17 mouse cellular contexts compared by ENCODE assay signal in genomic region chr3:152353434-152354177, GRCm38 (mm10). TPM values are rescaled to one million over a fixed set of nuclear protein-coding genes. Genes with fewer than 3 reads are reported as not detected.
DNase-seq lines count a peak whose midpoint lies in the region; ATAC-seq and TF ChIP-seq lines count a peak whose summit lies in the region.
"Had no signal": no experiment of that assay in that cellular context is flagged by ENCODE, and none has a peak within 500 bp of the region (broad histone marks: within the 10 kb centered on the region; RNA-seq: fewer than 3 reads in every experiment).

No protein-coding gene starts in this region.

- no peaks in the 10 kb centered on the region for H3K27me3 ChIP-seq in hindbrain, embryonic 12.5 days
- H3K27me3 ChIP-seq in hindbrain, embryonic 11.5 days (ENCODE audit: control insufficient read depth, insufficient read depth, low read length): no peaks in the 10 kb centered on the region
- no peaks in the 10 kb centered on the region for H3K27me3 ChIP-seq in neural tube, embryonic 13.5 days
- H3K27me3 ChIP-seq in limb, embryonic 14.5 days (ENCODE audit: control insufficient read depth, insufficient read depth, low read length): no peaks in the 10 kb centered on the region
- H3K27me3 ChIP-seq in stomach, postnatal 0 days (ENCODE audit: control insufficient read depth, insufficient read depth, low read length): no peaks in the 10 kb centered on the region
- no peaks in the 10 kb centered on the region for H3K27me3 ChIP-seq in forebrain, embryonic 16.5 days (replicated peaks; ENCODE audit: control insufficient read depth, insufficient read depth, low read length)
- H3K27me3 ChIP-seq: heart, embryonic 13.5 days; kidney, embryonic 15.5 days; liver, embryonic 15.5 days had no signal

- H3K9me3 ChIP-seq in hindbrain, embryonic 12.5 days (replicated peaks): no peaks in the 10 kb centered on the region
- no peaks in the 10 kb centered on the region for H3K9me3 ChIP-seq in hindbrain, embryonic 11.5 days (ENCODE audit: control insufficient read depth, low read length)
- H3K9me3 ChIP-seq in neural tube, embryonic 13.5 days: no peaks in the 10 kb centered on the region
- no peaks in the 10 kb centered on the region for H3K9me3 ChIP-seq in limb, embryonic 14.5 days (ENCODE audit: control insufficient read depth, low read length)
- no peaks in the 10 kb centered on the region for H3K9me3 ChIP-seq in stomach, postnatal 0 days (ENCODE audit: control insufficient read depth, low read length)
- H3K9me3 ChIP-seq in forebrain, embryonic 16.5 days (ENCODE audit: control insufficient read depth, low read length): no peaks in the 10 kb centered on the region
- H3K9me3 ChIP-seq: heart, embryonic 13.5 days; kidney, embryonic 15.5 days; liver, embryonic 15.5 days had no signal

- TF ChIP-seq EP300 in stomach, postnatal 0 days (optimal IDR thresholded peaks at IDR 0.05): no peak

- no peak overlapping the region for H3K9ac ChIP-seq in hindbrain, embryonic 12.5 days
- H3K9ac ChIP-seq in hindbrain, embryonic 11.5 days (ENCODE audit: low read depth, low read length): no peak overlapping the region
- H3K9ac ChIP-seq in neural tube, embryonic 13.5 days: no peak overlapping the region
- no peak overlapping the region for H3K9ac ChIP-seq in limb, embryonic 14.5 days (ENCODE audit: low read depth, low read length, severe bottlenecking)
- no peak overlapping the region for H3K9ac ChIP-seq in stomach, postnatal 0 days (ENCODE audit: low read length)
- no peak overlapping the region for H3K9ac ChIP-seq in forebrain, embryonic 16.5 days (replicated peaks; ENCODE audit: low read depth, low read length)
- H3K9ac ChIP-seq: heart, embryonic 13.5 days; kidney, embryonic 15.5 days; liver, embryonic 15.5 days had no signal

- DNase-seq in hindbrain, embryonic 11.5 days (ENCODE audit: low spot score): no peak
- DNase-seq in neural tube, embryonic 10.5 days (ENCODE audit: extremely low spot score, low spot score): no peak
- DNase-seq in limb, embryonic 14.5 days (ENCODE audit: low spot score): peak; percentile 9
- DNase-seq in stomach, postnatal 0 days (ENCODE audit: low spot score): no peak
- no peak for DNase-seq in T-cell, adult 2 months (ENCODE audit: low spot score)
- DNase-seq: cerebellum, postnatal 25 days; heart, adult 11 months; left cerebral cortex, postnatal 4 days; right cerebral cortex, postnatal 4 days; thymus, postnatal 36 days had no signal

- H3K4me1 ChIP-seq in hindbrain, embryonic 12.5 days: peaks cover 21% of the 10 kb centered on the region
- H3K4me1 ChIP-seq in hindbrain, embryonic 11.5 days (replicated peaks; ENCODE audit: control insufficient read depth, insufficient read depth, low read length): no peaks in the 10 kb centered on the region
- peaks cover 72% of the 10 kb centered on the region for H3K4me1 ChIP-seq in neural tube, embryonic 13.5 days (replicated peaks)
- H3K4me1 ChIP-seq in limb, embryonic 14.5 days (ENCODE audit: control insufficient read depth, insufficient read depth, low read length): peaks cover 19% of the 10 kb centered on the region
- H3K4me1 ChIP-seq in stomach, postnatal 0 days (replicated peaks; ENCODE audit: control insufficient read depth, insufficient read depth): no peaks in the 10 kb centered on the region
- H3K4me1 ChIP-seq in forebrain, embryonic 16.5 days (replicated peaks; ENCODE audit: control insufficient read depth, insufficient read depth, low read length): no peaks in the 10 kb centered on the region; the same call in 1 of the 2 replicates

- H3K4me3 ChIP-seq in hindbrain, embryonic 12.5 days: no peak overlapping the region
- no peak overlapping the region for H3K4me3 ChIP-seq in hindbrain, embryonic 11.5 days (ENCODE audit: low read depth, low read length)
- no peak overlapping the region for H3K4me3 ChIP-seq in neural tube, embryonic 13.5 days
- H3K4me3 ChIP-seq in limb, embryonic 14.5 days (replicated peaks; ENCODE audit: low read length): no peak overlapping the region
- no peak overlapping the region for H3K4me3 ChIP-seq in stomach, postnatal 0 days (ENCODE audit: low read depth, low read length)
- H3K4me3 ChIP-seq in forebrain, embryonic 16.5 days (replicated peaks; ENCODE audit: low read length): no peak overlapping the region
- H3K4me3 ChIP-seq: heart, embryonic 13.5 days; kidney, embryonic 15.5 days; liver, embryonic 15.5 days had no signal

- TF ChIP-seq CTCF in stomach, postnatal 0 days (IDR thresholded peaks at IDR 0.05; ENCODE audit: low read depth): 0 out of 2 replicates have a peak, but pooled peaks have one; percentile 9

- no peak for TF ChIP-seq POLR2A in limb, embryonic 14.5 days (IDR thresholded peaks at IDR 0.05; ENCODE audit: borderline replicate concordance, extremely low read depth, insufficient read depth, insufficient read length)

- no peak overlapping the region for H3K27ac ChIP-seq in hindbrain, embryonic 12.5 days
- H3K27ac ChIP-seq in hindbrain, embryonic 11.5 days (ENCODE audit: low read depth, low read length): no peak overlapping the region
- peak overlapping the region; percentile 23 for H3K27ac ChIP-seq in neural tube, embryonic 13.5 days (replicated peaks)
- H3K27ac ChIP-seq in limb, embryonic 14.5 days (replicated peaks; ENCODE audit: low read depth, low read length): no peak overlapping the region
- H3K27ac ChIP-seq in stomach, postnatal 0 days (replicated peaks): no peak overlapping the region
- no peak overlapping the region for H3K27ac ChIP-seq in forebrain, embryonic 16.5 days (ENCODE audit: low read length)
- H3K27ac ChIP-seq: heart, embryonic 13.5 days; kidney, embryonic 15.5 days had no signal

- no peak overlapping the region for H3K4me2 ChIP-seq in hindbrain, embryonic 12.5 days (replicated peaks)
- no peak overlapping the region for H3K4me2 ChIP-seq in hindbrain, embryonic 11.5 days (replicated peaks; ENCODE audit: low read depth, low read length)
- H3K4me2 ChIP-seq in neural tube, embryonic 13.5 days: no peak overlapping the region
- no peak overlapping the region for H3K4me2 ChIP-seq in limb, embryonic 14.5 days (replicated peaks; ENCODE audit: low read depth, low read length, severe bottlenecking)
- H3K4me2 ChIP-seq in stomach, postnatal 0 days (replicated peaks; ENCODE audit: low read depth): no peak overlapping the region
- H3K4me2 ChIP-seq in forebrain, embryonic 16.5 days (ENCODE audit: low read length): no peak overlapping the region
- H3K4me2 ChIP-seq: heart, embryonic 13.5 days; kidney, embryonic 15.5 days; liver, embryonic 15.5 days had no signal

- 74% methylated on average over 10 of the region's 10 CpGs for WGBS in hindbrain, embryonic 12.5 days
- 81% methylated on average over 10 of the region's 10 CpGs for WGBS in hindbrain, embryonic 11.5 days
- WGBS in neural tube, embryonic 13.5 days: 51% methylated on average over 10 of the region's 10 CpGs
- 46% methylated on average over 10 of the region's 10 CpGs for WGBS in limb, embryonic 14.5 days
- WGBS in stomach, postnatal 0 days: 57% methylated on average over 10 of the region's 10 CpGs
- WGBS in forebrain, embryonic 16.5 days: 72% methylated on average over 10 of the region's 10 CpGs

- ATAC-seq in hindbrain, embryonic 12.5 days (ENCODE audit: low FRiP score): 0 out of 2 replicates have a peak, but pooled peaks have one; percentile 49
- no peak for ATAC-seq in hindbrain, embryonic 11.5 days (ENCODE audit: low FRiP score)
- ATAC-seq in neural tube, embryonic 13.5 days (ENCODE audit: low read depth): peak; percentile 25; the same call in 1 of the 2 replicates
- ATAC-seq in limb, embryonic 14.5 days (ENCODE audit: low FRiP score, low read depth): peak; percentile 74; the same call in 1 of the 2 replicates
- ATAC-seq in stomach, postnatal 0 days (ENCODE audit: low FRiP score, low TSS enrichment): no peak
- ATAC-seq in forebrain, embryonic 16.5 days: no peak
- ATAC-seq: lung, postnatal 0 days had no signal

- 0 out of 2 replicates have a peak, but pooled peaks cover 2% of the 10 kb centered on the region for H3K36me3 ChIP-seq in hindbrain, embryonic 12.5 days
- no peaks in the 10 kb centered on the region for H3K36me3 ChIP-seq in hindbrain, embryonic 11.5 days (ENCODE audit: control insufficient read depth, insufficient read depth, low read length)
- peaks cover 2% of the 10 kb centered on the region; the same call in 1 of the 2 replicates for H3K36me3 ChIP-seq in neural tube, embryonic 13.5 days
- H3K36me3 ChIP-seq in limb, embryonic 14.5 days (ENCODE audit: control insufficient read depth, insufficient read depth, low read length): 0 out of 2 replicates have a peak, but pooled peaks cover 5% of the 10 kb centered on the region
- no peaks in the 10 kb centered on the region for H3K36me3 ChIP-seq in stomach, postnatal 0 days (ENCODE audit: control insufficient read depth, insufficient read depth, low read length)
- H3K36me3 ChIP-seq in forebrain, embryonic 16.5 days (ENCODE audit: control insufficient read depth, insufficient read depth): no peaks in the 10 kb centered on the region
- H3K36me3 ChIP-seq: kidney, embryonic 15.5 days had no signal

RNA-seq across cellular contexts. Expression of gene Usp33, which starts 7.3 kb away (rescaled TPM):
- 78.7 and 87.7 TPM in 2 replicates for polyA plus RNA-seq in hindbrain, embryonic 12.5 days (2016; fragmentation: Nextera tagmentation; extraction: Ambion mirVana)
- polyA plus RNA-seq in hindbrain, embryonic 11.5 days (2014; fragmentation: Nextera tagmentation; extraction: Ambion mirVana): 73.6 and 74.8 TPM in 2 replicates
- polyA plus RNA-seq in neural tube, embryonic 13.5 days (2015; fragmentation: Nextera tagmentation; extraction: Ambion mirVana): 87.9 and 104 TPM in 2 replicates
- 44.0 and 54.9 TPM in 2 replicates for polyA plus RNA-seq in limb, embryonic 14.5 days (2012; rRNA removed)
- 44.9 and 50.9 TPM in 2 replicates for polyA plus RNA-seq in limb, embryonic 14.5 days (2014; fragmentation: Nextera tagmentation; extraction: Ambion mirVana)
- 15.7 and 16.1 TPM in 2 replicates for polyA plus RNA-seq in stomach, postnatal 0 days (2015; fragmentation: Nextera tagmentation; extraction: Ambion mirVana)
- 107 and 109 TPM in 2 replicates for polyA plus RNA-seq in forebrain, embryonic 16.5 days (2015; fragmentation: Nextera tagmentation; extraction: Ambion mirVana)

RNA-seq across cellular contexts. Expression of gene Miga1, which starts 13.4 kb away (rescaled TPM):
- polyA plus RNA-seq in hindbrain, embryonic 12.5 days (2016; fragmentation: Nextera tagmentation; extraction: Ambion mirVana): 24.0 and 28.0 TPM in 2 replicates
- polyA plus RNA-seq in hindbrain, embryonic 11.5 days (2014; fragmentation: Nextera tagmentation; extraction: Ambion mirVana): 19.4 and 21.4 TPM in 2 replicates
- 17.2 and 20.3 TPM in 2 replicates for polyA plus RNA-seq in neural tube, embryonic 13.5 days (2015; fragmentation: Nextera tagmentation; extraction: Ambion mirVana)
- polyA plus RNA-seq in limb, embryonic 14.5 days (2012; rRNA removed): 19.8 and 23.4 TPM in 2 replicates
- polyA plus RNA-seq in limb, embryonic 14.5 days (2014; fragmentation: Nextera tagmentation; extraction: Ambion mirVana): 18.0 and 19.1 TPM in 2 replicates
- polyA plus RNA-seq in stomach, postnatal 0 days (2015; fragmentation: Nextera tagmentation; extraction: Ambion mirVana): 3.5 and 3.6 TPM in 2 replicates
- polyA plus RNA-seq in forebrain, embryonic 16.5 days (2015; fragmentation: Nextera tagmentation; extraction: Ambion mirVana): 22.6 and 24.7 TPM in 2 replicates

RNA-seq across cellular contexts. Expression of gene Zzz3, which starts 41.7 kb away (rescaled TPM):
- 47.3 and 51.6 TPM in 2 replicates for polyA plus RNA-seq in hindbrain, embryonic 12.5 days (2016; fragmentation: Nextera tagmentation; extraction: Ambion mirVana)
- 54.9 and 61.2 TPM in 2 replicates for polyA plus RNA-seq in hindbrain, embryonic 11.5 days (2014; fragmentation: Nextera tagmentation; extraction: Ambion mirVana)
- 28.5 and 29.7 TPM in 2 replicates for polyA plus RNA-seq in neural tube, embryonic 13.5 days (2015; fragmentation: Nextera tagmentation; extraction: Ambion mirVana)
- 36.8 and 40.5 TPM in 2 replicates for polyA plus RNA-seq in limb, embryonic 14.5 days (2012; rRNA removed)
- polyA plus RNA-seq in limb, embryonic 14.5 days (2014; fragmentation: Nextera tagmentation; extraction: Ambion mirVana): 52.2 and 53.6 TPM in 2 replicates
- 19.0 and 22.8 TPM in 2 replicates for polyA plus RNA-seq in stomach, postnatal 0 days (2015; fragmentation: Nextera tagmentation; extraction: Ambion mirVana)
- 32.8 and 40.6 TPM in 2 replicates for polyA plus RNA-seq in forebrain, embryonic 16.5 days (2015; fragmentation: Nextera tagmentation; extraction: Ambion mirVana)

Comparison
In these comparisons a context has a peak if more than half of its experiments do, and no peak if none do; other contexts are left out.
1. ATAC-seq: peak in hindbrain, embryonic 12.5 days (single experiment), neural tube, embryonic 13.5 days (single experiment) and limb, embryonic 14.5 days (single experiment); none in hindbrain, embryonic 11.5 days (single experiment), stomach, postnatal 0 days (single experiment) and forebrain, embryonic 16.5 days (single experiment).